Mouse (Mus musculus) megakaryocyte, embryonic 14.5 days (primary cell): ENCODE measurements around the gene Dlx3.

ENCODE experiments used
- FLI1 ChIP-seq: IDR thresholded peaks from 2 replicates; pipeline ENCODE4 v1.6.1; 2012; ENCODE audit warnings: low read length, inconsistent platforms, mixed read lengths
- GATA1 ChIP-seq: IDR thresholded peaks from 3 replicates; pipeline ENCODE4 v1.6.1; 2012; ENCODE audit warnings: mixed read lengths, low read length, inconsistent platforms, borderline replicate concordance

GRCm38 (mm10) chr11:95153681-95154080 is 33.8 kb downstream of the Dlx3 start:
- TF ChIP-seq GATA1: no peak
- TF ChIP-seq FLI1: no peak
